Mouse (Mus musculus) heart, postnatal 14 days (tissue): ENCODE measurements around the gene Gse1. TPM values are rescaled to one million over a fixed set of nuclear protein-coding genes. Genes with fewer than 3 reads are reported as not detected.

Source experiments
- DNase-seq, 2 experiments: peaks; one replicate each; pipeline ENCODE4 v3.0.0; 2021 to 2022
- intact Hi-C: fragments of 180-260 bp; cut with DNase I; formaldehyde crosslinking; loops from one replicate; pipeline ENCODE4 v1.15.1; 2025
- total RNA-seq, 2 experiments: library from RNA; stranded (reverse); gene quantifications; 2 replicates each; pipeline ENCODE4 v1.2.3; 2021

The Gse1 gene
- total RNA-seq, 2 experiments from 2014 or later: 29.0 to 33.1 TPM

- no peak for DNase-seq
- intact Hi-C loops: no loop called here
Measured at GRCm38 (mm10) chr8:120515214-120515613, 287.0 kb downstream of the Gse1 start.

GRCm38 (mm10) chr8:120515650-120516049 is 287.4 kb downstream of the Gse1 start:
- intact Hi-C loops: no loop called here
- DNase-seq: no peak

- intact Hi-C loops: no loop called here
- no peak for DNase-seq
Measured at GRCm38 (mm10) chr8:120516182-120516755, 288.0 kb downstream of the Gse1 start.

- intact Hi-C loops: no loop called here
- DNase-seq: no peak
Measured at GRCm38 (mm10) chr8:120517666-120518410, 289.6 kb downstream of the Gse1 start.

- intact Hi-C loops: no loop called here
- no peak for DNase-seq
Measured at GRCm38 (mm10) chr8:120518736-120519534, 290.7 kb downstream of the Gse1 start.

- DNase-seq: no peak
- intact Hi-C loops: no loop called here
Measured at GRCm38 (mm10) chr8:120520287-120520686, 292.0 kb downstream of the Gse1 start.

- DNase-seq: peak; percentile 60 to 68
- intact Hi-C loops: no loop called here
Measured at GRCm38 (mm10) chr8:120520707-120521590, 292.7 kb downstream of the Gse1 start.

GRCm38 (mm10) chr8:120521591-120521965 is 293.3 kb downstream of the Gse1 start:
- no peak for DNase-seq
- intact Hi-C loops: no loop called here

GRCm38 (mm10) chr8:120523641-120524040 is 295.4 kb downstream of the Gse1 start:
- no peak for DNase-seq
- intact Hi-C loops: no loop called here

- intact Hi-C loops: no loop called here
- DNase-seq: no peak
Measured at GRCm38 (mm10) chr8:120525135-120525534, 296.9 kb downstream of the Gse1 start.

GRCm38 (mm10) chr8:120525832-120526231 is 297.6 kb downstream of the Gse1 start:
- intact Hi-C loops: no loop called here
- DNase-seq: no peak

- DNase-seq: no peak
- intact Hi-C loops: no loop called here
Measured at GRCm38 (mm10) chr8:120526577-120526976, 298.3 kb downstream of the Gse1 start.

GRCm38 (mm10) chr8:120528332-120528731 is 300.1 kb downstream of the Gse1 start:
- intact Hi-C loops: no loop called here
- DNase-seq: no peak

- intact Hi-C loops: no loop called here
- no peak for DNase-seq
Measured at GRCm38 (mm10) chr8:120529226-120529625, 301.0 kb downstream of the Gse1 start.

- no peak for DNase-seq
- intact Hi-C loops: no loop called here
Measured at GRCm38 (mm10) chr8:120530954-120531656, 302.8 kb downstream of the Gse1 start.

- DNase-seq: no peak
Measured at GRCm38 (mm10) chr8:120531775-120532516, 303.7 kb downstream of the Gse1 start.

GRCm38 (mm10) chr8:120532517-120533215 is 304.4 kb downstream of the Gse1 start:
- DNase-seq: no peak
- intact Hi-C loops: loop anchor here (2.0 kb wide), 1 partner anchor 24 kb away; no protein-coding TSS in a partner anchor

More at GRCm38 (mm10) chr8:120531775-120532516, 303.7 kb downstream of the Gse1 start:
- intact Hi-C loops: loop anchor here (2.0 kb wide), 1 partner anchor 23 kb away; no protein-coding TSS in a partner anchor

- DNase-seq: no peak
- intact Hi-C loops: loop anchor here (2.0 kb wide), 1 partner anchor 25 kb away; no protein-coding TSS in a partner anchor
Measured at GRCm38 (mm10) chr8:120533380-120533779, 305.1 kb downstream of the Gse1 start.
